Mouse (Mus musculus): ENCODE results near the gene Pofut1. TPM values are rescaled to one million over a fixed set of nuclear protein-coding genes. Genes with fewer than 3 reads are reported as not detected.
A peak's percentile ranks its signal among the peaks of the same experiment; 100 is the strongest.

Pofut1 gene
- polyA plus RNA-seq, 1 experiment from 2014 or later, result 7.4 TPM

DNA sequence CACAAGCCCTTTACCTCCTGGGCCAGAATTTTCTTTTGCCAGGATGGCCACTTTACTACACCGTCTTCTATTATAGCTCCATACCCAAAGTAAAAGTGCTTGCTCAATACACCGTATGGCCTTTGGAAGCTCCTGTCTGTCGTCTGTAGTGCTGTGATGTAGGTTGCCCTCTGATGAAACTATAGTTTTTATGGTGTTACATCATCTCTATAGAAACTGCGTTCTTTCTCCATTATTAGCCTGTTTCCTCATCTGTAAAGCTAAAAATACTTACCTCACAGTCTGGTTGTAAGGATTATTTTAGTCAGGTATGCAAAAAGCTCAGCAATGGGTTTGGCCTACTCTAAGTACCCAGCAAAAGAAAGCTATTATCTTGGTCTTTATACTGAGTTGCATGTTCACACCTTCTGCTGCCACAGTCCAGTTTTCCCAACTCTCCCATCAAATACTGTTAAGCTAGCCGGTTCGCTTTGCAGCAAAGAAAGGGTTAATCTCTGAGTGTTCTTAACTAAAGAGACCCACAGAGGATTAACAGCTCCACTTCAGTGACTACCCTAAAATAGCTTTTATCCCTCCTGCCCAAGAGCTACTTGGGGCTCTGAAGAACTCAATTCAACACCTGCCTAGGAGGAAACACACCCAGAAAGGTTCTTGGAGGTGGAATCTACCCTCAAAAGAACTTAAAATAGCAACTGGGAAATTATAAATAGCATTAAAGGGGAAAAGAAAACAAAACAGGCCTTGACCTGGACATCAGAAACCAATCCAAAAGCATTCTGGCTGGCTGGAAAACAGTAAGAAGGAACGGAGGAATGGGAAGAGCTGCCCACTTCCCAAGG, 2.1 kb upstream of the Pofut1 start:
- peaks cover 47% of the 10 kb centered on the region for H3K36me3 ChIP-seq
- ATAC-seq (ENCODE audit: insufficient number of reproducible peaks, insufficient read depth, low FRiP score, low TSS enrichment, low read depth), result no peak

DNA sequence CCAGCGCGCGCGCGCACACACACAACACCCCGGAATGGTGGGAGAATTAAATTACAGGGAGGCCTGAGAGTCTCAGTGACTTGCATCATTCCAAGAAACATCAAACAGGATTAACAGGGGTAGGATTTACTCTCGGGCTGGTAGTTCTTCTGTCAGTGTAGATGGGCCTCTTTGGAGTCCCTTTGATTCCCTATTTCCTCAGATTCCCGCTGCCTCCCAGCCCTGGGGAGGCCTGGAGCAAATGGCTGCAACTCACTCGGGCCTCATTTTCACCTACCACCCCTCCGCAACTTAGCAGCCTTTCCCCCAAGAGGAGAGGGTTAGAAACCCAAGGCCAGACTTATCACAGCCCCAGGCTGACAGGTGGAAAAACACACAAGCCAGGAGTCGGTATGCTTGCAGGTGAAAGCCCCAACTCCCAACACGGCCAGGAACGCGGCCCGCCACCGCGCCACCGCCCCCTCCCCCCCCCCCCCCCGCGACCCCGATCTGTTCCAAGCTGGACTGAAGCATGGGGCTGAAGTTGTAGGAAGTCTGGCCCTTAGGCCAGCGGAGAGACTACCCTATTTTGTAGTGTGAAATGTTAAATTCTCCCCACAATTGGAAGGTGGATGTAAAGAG, 1.4 kb upstream of the Pofut1 start:
- H3K9ac ChIP-seq (replicated peaks), result peak overlapping the region; percentile 98
- no peaks in the 10 kb centered on the region for H3K27me3 ChIP-seq
- WGBS, result 5% methylated on average over 17 of the region's 22 CpGs
- peaks cover 31% of the 10 kb centered on the region for H3K4me1 ChIP-seq (replicated peaks)
- peaks cover 47% of the 10 kb centered on the region for H3K36me3 ChIP-seq
- no peaks in the 10 kb centered on the region for H3K9me3 ChIP-seq
- ATAC-seq (ENCODE audit: insufficient number of reproducible peaks, insufficient read depth, low FRiP score, low TSS enrichment, low read depth), result no peak
- H3K4me2 ChIP-seq, result peak overlapping the region; percentile 94
- H3K27ac ChIP-seq, result peak overlapping the region; percentile 94
- H3K4me3 ChIP-seq (replicated peaks), result peak overlapping the region; percentile 98

More for the DNA sequence above, 2.1 kb upstream of the Pofut1 start:
- Histone ChIP-seq H3K4me3 (replicated peaks) (peak overlapping the region; percentile 98), H3K27me3 (no peaks in the 10 kb centered on the region), H3K4me1 (replicated peaks) (peaks cover 31% of the 10 kb centered on the region), H3K9ac (replicated peaks) (peak overlapping the region; percentile 98), H3K9me3 (no peaks in the 10 kb centered on the region), H3K27ac (peak overlapping the region; percentile 94), H3K4me2 (peak overlapping the region; percentile 94)
- WGBS, result 64% methylated on average over 7 of the region's 7 CpGs

DNA sequence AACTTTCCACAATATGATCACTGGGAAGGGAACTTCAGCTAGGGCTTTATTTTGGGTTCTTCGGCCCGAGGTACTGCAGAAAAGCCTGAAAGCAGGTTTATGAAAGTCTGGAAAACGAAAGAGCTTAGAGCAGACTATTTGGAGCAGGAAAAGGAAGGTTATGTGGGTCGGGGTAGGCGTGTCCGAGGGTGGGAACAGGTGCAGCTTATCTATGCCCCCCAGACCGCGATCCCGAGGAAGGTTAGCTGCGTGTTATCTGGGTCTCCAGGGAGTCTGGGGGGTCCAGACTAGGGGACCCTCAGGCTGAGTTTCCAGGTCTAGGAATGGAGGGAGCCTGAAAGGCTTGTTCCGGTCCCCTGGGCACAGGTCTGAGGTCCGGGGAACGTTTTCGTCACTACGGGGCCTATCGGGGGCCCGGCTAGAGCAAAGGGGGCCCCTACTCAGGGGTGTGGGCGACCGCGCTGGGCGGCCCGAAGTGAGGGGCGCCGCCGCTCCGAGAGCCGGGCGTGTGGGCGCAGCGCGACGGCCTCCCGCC, 565 bp upstream of the Pofut1 start:
- peak overlapping the region; percentile 98 for H3K4me3 ChIP-seq (replicated peaks)
- peak overlapping the region; percentile 94 for H3K4me2 ChIP-seq
- peaks cover 31% of the 10 kb centered on the region for H3K4me1 ChIP-seq (replicated peaks)
- H3K27me3 ChIP-seq, result no peaks in the 10 kb centered on the region
- WGBS, result under 1% methylated on average over 33 of the region's 33 CpGs
- peak; percentile 62 for ATAC-seq (ENCODE audit: insufficient number of reproducible peaks, insufficient read depth, low FRiP score, low TSS enrichment, low read depth)
- peak overlapping the region; percentile 94 for H3K27ac ChIP-seq
- H3K36me3 ChIP-seq, result peaks cover 47% of the 10 kb centered on the region
- no peaks in the 10 kb centered on the region for H3K9me3 ChIP-seq
- H3K9ac ChIP-seq (replicated peaks), result peak overlapping the region; percentile 98

DNA sequence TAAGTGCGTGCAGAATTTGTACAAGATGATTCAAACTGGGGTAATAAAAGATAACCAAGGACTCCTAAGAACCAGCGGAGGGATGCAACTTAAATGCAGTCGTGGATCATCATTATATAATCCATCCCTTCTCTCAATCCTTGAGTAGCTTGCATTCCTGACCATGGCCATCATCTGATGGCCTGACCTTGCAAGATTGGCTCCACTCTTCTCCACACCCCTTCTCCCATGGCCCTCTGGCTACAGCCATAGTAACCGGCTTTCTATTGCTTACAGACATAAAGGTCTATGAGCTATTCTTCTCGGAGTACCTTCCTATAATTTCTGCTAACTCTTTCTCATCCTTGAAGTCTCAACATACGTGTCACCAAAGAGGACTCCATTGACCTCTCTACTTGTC, 823 bp downstream of the Pofut1 start:
- ATAC-seq (ENCODE audit: insufficient number of reproducible peaks, insufficient read depth, low FRiP score, low TSS enrichment, low read depth), result no peak
- 66% methylated on average over 6 of the region's 6 CpGs for WGBS

DNA sequence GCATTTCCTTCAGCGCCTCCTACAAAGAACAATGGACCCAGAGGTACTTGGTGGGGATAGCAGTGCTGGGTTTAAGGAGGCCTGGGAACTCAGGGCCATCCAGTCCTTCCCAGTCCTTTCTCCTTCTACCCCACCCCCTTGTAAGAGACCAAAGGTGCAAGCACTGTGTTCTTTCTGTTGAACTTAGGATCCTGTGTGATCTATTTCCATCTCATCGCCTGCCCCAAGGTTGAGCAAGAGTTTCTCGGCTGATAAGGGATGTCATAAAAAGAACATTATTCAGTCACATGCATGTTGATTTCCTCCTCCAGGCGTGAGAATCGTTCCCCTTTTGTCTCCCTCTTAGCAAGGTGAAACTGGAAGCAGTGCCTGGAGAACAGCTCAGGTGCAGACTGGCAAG, 8.4 kb downstream of the Pofut1 start:
- Histone ChIP-seq H3K4me1 (replicated peaks) (no peaks in the 10 kb centered on the region), H3K9ac (replicated peaks) (no peak overlapping the region), H3K27ac (no peak overlapping the region), H3K4me3 (replicated peaks) (no peak overlapping the region), H3K9me3 (no peaks in the 10 kb centered on the region), H3K27me3 (no peaks in the 10 kb centered on the region), H3K36me3 (peaks cover 83% of the 10 kb centered on the region), H3K4me2 (no peak overlapping the region)
- 91% methylated on average over 5 of the region's 5 CpGs for WGBS
- no peak for ATAC-seq (ENCODE audit: insufficient number of reproducible peaks, insufficient read depth, low FRiP score, low TSS enrichment, low read depth)

More for the DNA sequence above, 823 bp downstream of the Pofut1 start:
- peak overlapping the region; percentile 98 for H3K4me3 ChIP-seq (replicated peaks)
- no peaks in the 10 kb centered on the region for H3K27me3 ChIP-seq
- H3K36me3 ChIP-seq, result peaks cover 45% of the 10 kb centered on the region
- peak overlapping the region; percentile 98 for H3K9ac ChIP-seq (replicated peaks)
- peak overlapping the region; percentile 94 for H3K4me2 ChIP-seq
- no peaks in the 10 kb centered on the region for H3K9me3 ChIP-seq
- H3K4me1 ChIP-seq (replicated peaks), result peaks cover 31% of the 10 kb centered on the region
- H3K27ac ChIP-seq, result no peak overlapping the region; the same call in 1 of the 2 replicates

DNA sequence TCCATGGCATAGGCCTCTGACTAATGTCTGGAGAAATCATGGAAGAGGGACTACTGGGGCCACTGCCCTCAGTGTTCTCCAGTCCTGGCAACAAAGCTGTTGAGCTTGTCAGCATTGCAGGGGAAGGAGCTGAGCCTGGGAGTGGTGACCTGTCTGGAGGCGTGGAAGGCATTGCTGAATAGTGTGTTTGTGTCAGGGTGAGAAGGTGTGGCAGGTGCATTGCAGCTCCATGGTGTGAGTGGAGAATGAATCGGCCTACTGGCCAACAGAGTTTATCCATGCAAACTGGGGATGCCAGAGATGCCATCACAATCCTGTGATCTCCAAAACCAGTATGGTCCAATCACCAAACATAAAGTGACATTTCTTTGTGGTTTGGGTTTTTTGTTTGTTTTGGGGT, 15.3 kb downstream of the Pofut1 start:
- H3K27me3 ChIP-seq, result no peaks in the 10 kb centered on the region
- no peak for ATAC-seq (ENCODE audit: insufficient number of reproducible peaks, insufficient read depth, low FRiP score, low TSS enrichment, low read depth)
- H3K9ac ChIP-seq (replicated peaks), result no peak overlapping the region
- H3K27ac ChIP-seq, result no peak overlapping the region
- H3K36me3 ChIP-seq, result peaks cover 60% of the 10 kb centered on the region
- H3K9me3 ChIP-seq, result no peaks in the 10 kb centered on the region
- H3K4me1 ChIP-seq (replicated peaks), result peaks cover 6% of the 10 kb centered on the region; the same call in 1 of the 2 replicates
- 85% methylated on average over 2 of the region's 2 CpGs for WGBS
- H3K4me3 ChIP-seq (replicated peaks), result no peak overlapping the region
- no peak overlapping the region for H3K4me2 ChIP-seq

DNA sequence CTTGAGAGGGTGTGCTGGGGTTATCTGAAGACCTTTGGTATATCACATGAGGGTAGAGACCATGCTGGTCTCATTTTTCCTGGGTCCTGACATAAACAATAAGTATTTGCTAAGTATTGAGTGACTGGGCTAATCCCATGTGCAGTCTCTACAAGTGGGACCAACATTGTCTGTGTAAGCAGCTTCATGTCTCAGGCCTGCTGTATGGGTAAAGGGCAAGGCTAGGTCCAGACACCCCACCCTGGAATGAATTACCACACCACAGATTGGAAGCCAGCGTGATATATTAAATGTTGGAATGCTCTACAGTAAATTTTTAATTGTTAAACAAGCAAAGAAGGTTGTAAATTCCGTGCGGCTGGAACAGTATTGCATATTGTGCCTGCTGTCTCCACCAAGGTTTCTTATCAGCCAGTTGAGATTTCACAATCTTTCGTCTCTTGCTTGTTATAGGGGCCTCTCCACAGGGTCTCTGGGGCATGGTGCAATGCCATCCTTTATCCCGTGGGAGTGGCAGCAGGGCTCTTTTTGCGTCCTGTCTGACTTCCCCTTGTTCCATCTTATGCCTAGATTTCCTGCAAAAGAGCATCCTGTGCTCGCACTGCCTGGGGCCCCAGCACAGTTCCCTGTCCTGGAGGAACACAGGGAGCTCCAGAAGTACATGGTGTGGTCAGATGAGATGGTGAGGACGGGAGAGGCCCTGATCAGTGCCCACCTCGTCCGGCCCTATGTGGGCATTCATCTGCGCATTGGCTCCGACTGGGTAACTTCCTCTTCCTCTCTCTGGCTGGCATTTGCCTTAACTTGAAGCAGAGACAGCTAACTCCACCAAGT, 17.9 kb downstream of the Pofut1 start:
- whole genome bisulfite sequencing, result 79% methylated on average over 12 of the region's 12 CpGs
- Histone ChIP-seq H3K4me3 (replicated peaks) (no peak overlapping the region), H3K9me3 (no peaks in the 10 kb centered on the region), H3K4me2 (no peak overlapping the region), H3K27me3 (no peaks in the 10 kb centered on the region), H3K36me3 (peaks cover 62% of the 10 kb centered on the region), H3K4me1 (replicated peaks) (peaks cover 6% of the 10 kb centered on the region; the same call in 1 of the 2 replicates), H3K9ac (replicated peaks) (0 out of 2 replicates have a peak overlapping the region, but pooled peaks have one; percentile 14), H3K27ac (no peak overlapping the region)
- ATAC-seq (ENCODE audit: insufficient number of reproducible peaks, insufficient read depth, low FRiP score, low TSS enrichment, low read depth), result no peak

DNA sequence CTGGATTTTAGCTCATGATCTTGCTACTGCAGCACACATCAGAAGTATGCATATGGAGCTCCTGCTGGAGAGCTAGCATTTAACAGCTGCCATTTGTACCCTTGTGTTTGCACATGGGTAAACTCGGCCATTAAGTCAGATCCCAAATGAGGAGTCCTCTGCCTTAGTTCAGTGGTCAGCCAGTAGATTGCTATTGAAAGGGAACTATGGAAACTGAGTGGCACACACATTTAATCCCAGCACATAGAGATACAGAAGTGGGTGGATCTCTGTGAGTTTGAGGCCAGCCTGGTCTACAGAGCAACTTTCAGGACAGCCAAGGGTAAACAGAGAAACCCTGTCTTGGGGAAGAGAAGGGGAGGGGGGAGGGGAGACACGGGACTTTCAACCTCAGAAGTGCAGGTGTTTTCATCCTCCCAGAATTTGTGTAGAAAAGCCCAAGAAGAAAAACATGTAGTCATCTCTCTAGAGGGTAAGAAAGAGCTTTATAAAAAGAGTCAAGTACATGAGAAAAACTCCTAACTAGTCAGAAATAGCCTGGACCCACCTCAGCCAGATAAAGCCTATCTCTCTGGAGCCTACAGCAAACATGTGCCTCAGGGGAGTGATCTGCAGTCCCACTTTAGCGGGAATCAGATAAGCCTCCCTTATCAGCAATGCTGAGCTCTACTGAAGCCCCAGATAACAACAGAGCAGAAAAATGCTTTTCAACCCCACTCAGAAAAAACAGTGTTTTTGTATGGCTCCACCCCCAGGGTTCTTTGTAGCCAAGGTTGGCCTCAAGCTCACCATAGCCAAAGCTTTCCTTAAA, 18.7 kb downstream of the Pofut1 start:
- H3K4me1 ChIP-seq (replicated peaks), result peaks cover 6% of the 10 kb centered on the region; the same call in 1 of the 2 replicates
- no peak for ATAC-seq (ENCODE audit: insufficient number of reproducible peaks, insufficient read depth, low FRiP score, low TSS enrichment, low read depth)
- peaks cover 62% of the 10 kb centered on the region for H3K36me3 ChIP-seq
- no peaks in the 10 kb centered on the region for H3K9me3 ChIP-seq
- H3K4me2 ChIP-seq, result no peak overlapping the region
- no peak overlapping the region for H3K27ac ChIP-seq
- H3K4me3 ChIP-seq (replicated peaks), result no peak overlapping the region
- WGBS, result 70% methylated on average over 3 of the region's 3 CpGs
- H3K9ac ChIP-seq (replicated peaks), result no peak overlapping the region
- H3K27me3 ChIP-seq, result no peaks in the 10 kb centered on the region

DNA sequence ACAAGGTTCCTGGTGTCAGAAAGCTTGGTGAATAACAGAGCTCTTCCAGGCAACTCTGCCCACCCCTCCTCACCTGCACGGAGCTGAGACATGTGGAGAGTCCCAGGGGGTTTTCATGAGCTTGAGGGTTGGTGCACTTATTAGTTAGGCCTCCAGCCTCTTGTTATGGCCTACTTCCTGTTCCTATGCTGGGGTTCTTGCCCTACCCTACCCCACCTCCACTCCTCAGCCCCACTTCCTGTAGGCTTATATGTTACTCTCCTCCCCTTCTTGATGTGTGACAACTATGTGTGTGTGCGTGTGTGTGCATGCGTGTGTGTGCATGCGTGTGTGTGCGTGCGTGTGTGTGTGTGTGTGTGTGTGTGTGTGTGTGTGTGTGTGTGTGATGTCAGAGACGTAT, 21.7 kb downstream of the Pofut1 start:
- Histone ChIP-seq H3K27me3 (no peaks in the 10 kb centered on the region), H3K4me1 (replicated peaks) (peaks cover 6% of the 10 kb centered on the region; the same call in 1 of the 2 replicates), H3K36me3 (peaks cover 79% of the 10 kb centered on the region), H3K27ac (no peak overlapping the region), H3K9me3 (no peaks in the 10 kb centered on the region), H3K4me2 (no peak overlapping the region), H3K4me3 (replicated peaks) (no peak overlapping the region), H3K9ac (replicated peaks) (no peak overlapping the region)
- 79% methylated on average over 7 of the region's 7 CpGs for WGBS
- ATAC-seq (ENCODE audit: insufficient number of reproducible peaks, insufficient read depth, low FRiP score, low TSS enrichment, low read depth), result no peak

GRCm38 (mm10) chr2:153267331-153267730, 26.0 kb downstream of the Pofut1 start:
- no peaks in the 10 kb centered on the region for H3K27me3 ChIP-seq
- peaks cover 54% of the 10 kb centered on the region for H3K36me3 ChIP-seq
- ATAC-seq (ENCODE audit: insufficient number of reproducible peaks, insufficient read depth, low FRiP score, low TSS enrichment, low read depth), result no peak
- no peak overlapping the region for H3K4me2 ChIP-seq
- no peak overlapping the region for H3K27ac ChIP-seq
- WGBS, result 92% methylated on average over 2 of the region's 2 CpGs
- peaks cover 7% of the 10 kb centered on the region for H3K4me1 ChIP-seq (replicated peaks)
- H3K9me3 ChIP-seq, result no peaks in the 10 kb centered on the region
- no peak overlapping the region for H3K9ac ChIP-seq (replicated peaks)
- no peak overlapping the region for H3K4me3 ChIP-seq (replicated peaks)
